1 mouse cellular context compared by ENCODE assay signal in the genomic region with DNA sequence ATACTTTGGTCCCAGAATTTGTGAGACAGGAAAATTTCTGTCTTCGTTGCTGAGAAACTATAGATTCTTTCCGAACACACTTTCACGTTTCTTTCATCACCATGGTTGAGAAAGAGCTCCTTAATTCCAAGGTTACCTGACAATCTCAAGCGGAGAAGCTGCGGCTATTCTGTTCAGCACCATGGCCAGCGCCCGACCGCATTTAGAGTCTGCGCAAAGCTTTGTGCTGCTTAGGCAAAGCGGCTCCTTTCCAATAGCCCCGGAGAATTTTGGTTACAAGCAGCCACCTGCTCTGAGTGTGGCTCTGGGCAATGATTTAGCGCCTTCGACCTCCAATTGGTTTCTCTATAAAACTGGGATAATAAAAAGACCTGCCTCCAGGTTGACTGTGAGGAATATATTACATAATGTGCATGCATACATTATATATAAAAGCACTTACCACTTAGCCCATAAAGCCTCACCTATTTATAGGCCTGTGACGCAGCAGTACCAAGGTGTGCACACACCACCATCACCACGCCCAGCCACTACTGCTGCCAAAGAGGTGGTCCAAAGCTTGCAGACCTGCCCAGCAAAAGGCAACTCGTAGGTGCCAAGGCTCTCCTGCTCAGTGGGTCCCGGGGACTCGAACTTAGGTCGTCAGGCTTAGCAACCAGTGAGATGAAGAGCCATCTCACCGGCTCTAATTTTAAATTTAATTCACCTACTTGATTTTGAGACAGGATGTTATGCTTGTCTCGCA.
TF ChIP-seq lines count a peak whose summit lies in the region.

No protein-coding gene starts in this region.

TF ChIP-seq in MEL, 35 proteins besides CTCF, POLR2A, EP300 and RAD21:
- TF ChIP-seq MEF2A (IDR thresholded peaks at IDR 0.05; ENCODE audit: extremely low read depth, insufficient replicate concordance, low read depth, low read length, poor library complexity, severe bottlenecking) (no peak), ELF1 (IDR thresholded peaks at IDR 0.05; ENCODE audit: low read depth, low read length) (no peak), MXI1 (IDR thresholded peaks at IDR 0.05; ENCODE audit: low read depth, low read length) (peak; percentile 78), KAT2A (conservative IDR thresholded peaks at IDR 0.05; ENCODE audit: low read depth, low read length) (no peak), SIN3A (IDR thresholded peaks at IDR 0.05; ENCODE audit: low read length) (peak; percentile 82)
